Mouse (Mus musculus): Measurements from ENCODE around the gene Pla2g4a. TPM values are rescaled to one million over a fixed set of nuclear protein-coding genes. Genes with fewer than 3 reads are reported as not detected.
A peak's percentile ranks its signal among the peaks of the same experiment; 100 is the strongest.

Gene Pla2g4a
- total and polyA plus RNA-seq, 3 experiments, result 6.4 to 14.4 TPM; not detected in 1

- H3K9ac ChIP-seq (ENCODE audit: control insufficient read depth, low read depth, low read length, poor library complexity, severe bottlenecking), result no peak overlapping the region
- no peak for DNase-seq (ENCODE audit: low read depth, low spot score)
- no peaks in the 10 kb centered on the region for H3K9me3 ChIP-seq (replicated peaks; ENCODE audit: insufficient read depth, low read length)
- H3K79me2 ChIP-seq (ENCODE audit: control insufficient read depth, insufficient read depth, low read length, poor library complexity), result peaks cover 2% of the 10 kb centered on the region; the same call in 1 of the 2 replicates
- no peak overlapping the region for H3K27ac ChIP-seq (ENCODE audit: control insufficient read depth, low read depth, low read length)
- H3K36me3 ChIP-seq (ENCODE audit: control insufficient read depth in 1 of 2, insufficient read depth in 2 of 2, low read length in 2 of 2), result peaks cover 0 to 10% of the 10 kb centered on the region in 2 experiments; a peak in 2 of 4 replicates
- H3K27me3 ChIP-seq (ENCODE audit: control insufficient read depth in 1 of 2, insufficient read depth in 2 of 2, low read length in 2 of 2), result no peaks in the 10 kb centered on the region
- TF ChIP-seq TCF12 (IDR thresholded peaks at IDR 0.05; ENCODE audit: low read depth, low read length) (no peak), CHD2 (IDR thresholded peaks at IDR 0.05; ENCODE audit: low read length) (no peak), POLR2AphosphoS2 (IDR thresholded peaks at IDR 0.05; ENCODE audit: low read length) (no peak), HCFC1 (IDR thresholded peaks at IDR 0.05; ENCODE audit: low read depth, low read length) (no peak), ETS1 (IDR thresholded peaks at IDR 0.05; ENCODE audit: low read depth, low read length) (no peak), UBTF (IDR thresholded peaks at IDR 0.05; ENCODE audit: borderline replicate concordance, insufficient read depth, low read depth, low read length) (no peak), MAFK (IDR thresholded peaks at IDR 0.05; ENCODE audit: borderline replicate concordance, low read depth, low read length) (no peak), MXI1 (IDR thresholded peaks at IDR 0.05; ENCODE audit: low read depth, low read length) (no peak), ELF1 (IDR thresholded peaks at IDR 0.05; ENCODE audit: low read depth, low read length) (no peak), KAT2A (conservative IDR thresholded peaks at IDR 0.05; ENCODE audit: low read depth, low read length) (no peak), GATA1 (IDR thresholded peaks at IDR 0.05; ENCODE audit: low read depth, low read length) (no peak), ZMIZ1 (IDR thresholded peaks at IDR 0.05; ENCODE audit: low read depth, low read length) (no peak), POLR2AphosphoS5 (IDR thresholded peaks at IDR 0.05; ENCODE audit: borderline replicate concordance, low read depth, low read length) (no peak), MYC (IDR thresholded peaks at IDR 0.05; ENCODE audit: low read depth, low read length) (no peak), ZNF384 (IDR thresholded peaks at IDR 0.05; ENCODE audit: low read depth, low read length) (no peak), SMC3 (IDR thresholded peaks at IDR 0.05; ENCODE audit: low read depth, low read length) (no peak)
- no peak overlapping the region for H3K4me3 ChIP-seq (ENCODE audit: control insufficient read depth in 1 of 2, insufficient read depth in 1 of 2, low read depth in 2 of 2, low read length in 2 of 2)
- peaks cover 0 to 9% of the 10 kb centered on the region in 2 experiments; a peak in 3 of 4 replicates for H3K4me1 ChIP-seq (ENCODE audit: control insufficient read depth in 1 of 2, insufficient read depth in 2 of 2, low read length in 2 of 2)
These were observed 4.7 kb upstream of the Pla2g4a start for GRCm38 (mm10) chr1:149965826-149966225.

DNA sequence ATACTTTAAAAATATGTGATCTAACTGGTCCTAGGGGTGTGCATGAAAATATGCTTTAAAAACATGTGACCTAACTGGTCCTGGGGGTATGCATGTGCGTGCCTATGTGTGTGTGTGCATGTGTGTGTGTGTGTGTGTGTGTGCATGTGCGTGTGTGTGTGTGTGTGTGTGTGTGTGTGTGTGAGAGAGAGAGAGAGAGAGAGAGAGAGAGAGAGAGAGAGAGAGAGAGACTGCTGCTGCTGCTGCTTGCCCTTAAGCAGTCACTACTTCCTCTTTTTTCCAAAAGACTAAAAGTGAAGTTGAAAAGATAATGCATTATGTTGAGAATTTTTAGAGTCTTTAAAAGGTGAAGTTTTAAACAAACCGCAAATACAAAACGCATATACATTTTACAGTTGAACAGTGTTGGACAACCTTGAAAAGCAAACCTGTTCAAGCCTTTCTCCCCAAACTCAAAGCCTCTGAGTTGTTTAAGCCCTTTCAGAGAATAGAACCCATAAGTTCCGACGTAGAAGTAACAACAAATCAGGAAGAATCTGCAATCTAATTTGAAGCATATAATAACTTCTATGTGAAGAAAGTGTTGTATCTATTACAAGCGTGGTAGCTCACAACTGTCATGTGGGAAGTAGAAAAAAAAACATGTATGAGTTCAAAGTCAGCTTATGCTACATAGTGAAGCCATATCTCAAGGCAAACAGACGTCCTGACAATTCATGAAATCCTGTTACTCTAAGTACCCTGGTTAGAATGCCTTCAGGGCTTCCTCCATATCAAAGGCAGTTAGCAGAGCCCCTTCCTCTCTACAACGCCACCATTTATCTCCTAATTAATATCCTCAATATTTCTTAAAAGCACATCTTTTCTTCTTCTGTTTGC, 574 bp upstream of the Pla2g4a start:
- peak overlapping the region; percentile 97 for H3K9ac ChIP-seq (ENCODE audit: control insufficient read depth, low read depth, low read length, poor library complexity, severe bottlenecking)
- H3K4me1 ChIP-seq (ENCODE audit: control insufficient read depth in 1 of 2, insufficient read depth in 2 of 2, low read length in 2 of 2), result peaks cover 11 to 15% of the 10 kb centered on the region in 2 experiments
- H3K27ac ChIP-seq (ENCODE audit: control insufficient read depth, low read depth, low read length), result peak overlapping the region; percentile 100
- DNase-seq (ENCODE audit: low read depth, low spot score), result peak; percentile 78
- H3K79me2 ChIP-seq (ENCODE audit: control insufficient read depth, insufficient read depth, low read length, poor library complexity), result peaks cover 4% of the 10 kb centered on the region
- H3K27me3 ChIP-seq (ENCODE audit: control insufficient read depth in 1 of 2, insufficient read depth in 2 of 2, low read length in 2 of 2), result no peaks in the 10 kb centered on the region
- peaks cover 0 to 31% of the 10 kb centered on the region in 2 experiments; a peak in 2 of 4 replicates for H3K36me3 ChIP-seq (ENCODE audit: control insufficient read depth in 1 of 2, insufficient read depth in 2 of 2, low read length in 2 of 2)
- H3K9me3 ChIP-seq (replicated peaks; ENCODE audit: insufficient read depth, low read length), result no peaks in the 10 kb centered on the region
- peak overlapping the region; percentile 85 to 99 for H3K4me3 ChIP-seq (ENCODE audit: control insufficient read depth in 1 of 2, insufficient read depth in 1 of 2, low read depth in 2 of 2, low read length in 2 of 2)
- peak; percentile 58 for TF ChIP-seq SIN3A (IDR thresholded peaks at IDR 0.05; ENCODE audit: low read length)
- no peak for TF ChIP-seq GABPA (IDR thresholded peaks at IDR 0.05; ENCODE audit: low read depth, low read length)
- TF ChIP-seq CHD2 (IDR thresholded peaks at IDR 0.05; ENCODE audit: low read length), result no peak
- peak; percentile 53; the same call in 1 of the 2 replicates for TF ChIP-seq MAZ (IDR thresholded peaks at IDR 0.05; ENCODE audit: low read depth, low read length)
- no peak; the same call in 1 of the 2 replicates for TF ChIP-seq MXI1 (IDR thresholded peaks at IDR 0.05; ENCODE audit: low read depth, low read length)
- TF ChIP-seq JUND (IDR thresholded peaks at IDR 0.05; ENCODE audit: low read depth, low read length), result peak; percentile 93
- TF ChIP-seq TAL1 (IDR thresholded peaks at IDR 0.05; ENCODE audit: low read length), result peak; percentile 56
- peak; percentile 22; the same call in 1 of the 2 replicates for TF ChIP-seq MYB (IDR thresholded peaks at IDR 0.05; ENCODE audit: low read depth, low read length)
- peak; percentile 60 to 78; a peak in 3 of 4 replicates for TF ChIP-seq EP300 (IDR thresholded peaks at IDR 0.05; ENCODE audit: low read depth in 1 of 2, low read length in 2 of 2)
- no peak for TF ChIP-seq ZMIZ1 (IDR thresholded peaks at IDR 0.05; ENCODE audit: low read depth, low read length)
- peak; percentile 63 for TF ChIP-seq MAX (IDR thresholded peaks at IDR 0.05; ENCODE audit: low read length)
- TF ChIP-seq KAT2A (conservative IDR thresholded peaks at IDR 0.05; ENCODE audit: low read depth, low read length), result no peak; the same call in 1 of the 2 replicates
- TF ChIP-seq NRF1 (IDR thresholded peaks at IDR 0.05; ENCODE audit: insufficient read depth, low read depth, low read length, poor library complexity, severe bottlenecking), result no peak
- no peak for TF ChIP-seq CTCF (IDR thresholded peaks at IDR 0.05 in 2 of 3, conservative IDR thresholded peaks at IDR 0.05 in 1 of 3; ENCODE audit: control insufficient read depth in 1 of 3, insufficient read depth in 1 of 3, low read depth in 2 of 3, low read length in 3 of 3, poor library complexity in 1 of 3, severe bottlenecking in 1 of 3)
- TF ChIP-seq USF2 (IDR thresholded peaks at IDR 0.05; ENCODE audit: borderline replicate concordance in 1 of 2, insufficient read depth in 1 of 2, low read depth in 1 of 2, low read length in 2 of 2), result no peak
- peak; percentile 41; the same call in 1 of the 2 replicates for TF ChIP-seq TCF12 (IDR thresholded peaks at IDR 0.05; ENCODE audit: low read depth, low read length)
- TF ChIP-seq TBP (IDR thresholded peaks at IDR 0.05; ENCODE audit: low read depth, low read length), result peak; percentile 22; the same call in 1 of the 2 replicates
